Mouse (Mus musculus) CH12.LX (cell line): ENCODE data around the gene Eif1.

Source experiments
- CHD2 ChIP-seq: IDR thresholded peaks from 2 replicates; pipeline ENCODE4 v1.6.1; 2011; ENCODE audit warnings: low read length, improper control_type of control experiment
- CTCF ChIP-seq, 2 experiments: IDR thresholded peaks in 1 of 2; conservative IDR thresholded peaks in 1 of 2; 2 replicates each; pipeline ENCODE4 v1.5.1; 2011 to 2012; ENCODE audit warnings: low read depth in 2 of 2, low read length in 2 of 2, improper control_type of control experiment in 1 of 2, inconsistent platforms in 1 of 2, mild to moderate bottlenecking in 1 of 2, moderate library complexity in 1 of 2
- EP300 ChIP-seq: IDR thresholded peaks from 2 replicates; pipeline ENCODE4 v1.6.1; 2011; ENCODE audit warnings: low read length, improper control_type of control experiment
- MXI1 ChIP-seq: IDR thresholded peaks from 2 replicates; pipeline ENCODE4 v1.6.1; 2011; ENCODE audit warnings: mild to moderate bottlenecking, low read depth, low read length, improper control_type of control experiment
- NELFE ChIP-seq: IDR thresholded peaks from 2 replicates; pipeline ENCODE4 v1.6.1; 2011; ENCODE audit warnings: low read depth, low read length, improper control_type of control experiment
- UBTF ChIP-seq: IDR thresholded peaks from 2 replicates; pipeline ENCODE4 v1.6.1; 2012; ENCODE audit warnings: low read depth, mild to moderate bottlenecking, inconsistent platforms, low read length, improper control_type of control experiment, moderate library complexity

DNA sequence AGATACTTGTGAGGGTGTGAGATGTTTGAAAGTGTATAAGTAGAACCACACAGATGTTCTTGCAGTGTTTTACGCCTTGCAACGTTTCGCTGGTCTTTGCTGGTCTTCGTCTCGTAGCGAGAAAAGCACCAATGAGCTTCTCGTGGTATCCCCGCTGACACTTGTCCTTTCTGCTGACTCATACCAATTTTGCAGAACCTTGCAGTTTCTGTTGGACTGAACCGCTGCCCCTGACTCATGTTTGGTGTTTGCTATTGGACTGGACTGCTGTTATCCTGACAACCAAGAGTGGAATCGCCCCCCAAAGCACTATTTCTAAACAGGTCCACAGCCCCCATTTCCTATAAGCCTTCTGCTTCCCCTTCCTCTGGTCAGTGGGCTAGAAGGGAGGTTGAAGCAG lies 24.6 kb downstream of the Eif1 start:
- TF ChIP-seq MXI1 (no peak), CHD2 (no peak), CTCF (conservative IDR thresholded peaks at IDR 0.05 in 1 of 2, IDR thresholded peaks at IDR 0.05 in 1 of 2; ENCODE audit: low read depth in 2 of 2, low read length in 2 of 2) (no peak), UBTF (no peak), NELFE (no peak), EP300 (no peak)
